Mouse (Mus musculus) megakaryocyte progenitor cell, adult 5-6 weeks (primary cell): ENCODE data around the gene Cactin. TPM values are rescaled to one million over a fixed set of nuclear protein-coding genes. Genes with fewer than 3 reads are reported as not detected.

Experiments used
- ATAC-seq: replicated peaks from 2 replicates; pipeline ENCODE4 v1.8.0; 2016; ENCODE audit warnings: mild to moderate bottlenecking, moderate TSS enrichment, inconsistent platforms; ENCODE audit not compliant: poor library complexity
- total RNA-seq, 2 experiments: library from RNA; stranded (forward) in 1 of 2; stranded (reverse) in 1 of 2; fragments of 157-497, 149-512 nt in 1 of 2; fragments of 200-1000 nt in 1 of 2; gene quantifications; 2 replicates each; pipeline versions ENCODE4 v1.2.3 to v1.2.4; 2015 to 2017

Gene Cactin
- total RNA-seq, 2 experiments from 2014 or later = 7.6 to 32.7 TPM

GRCm38 (mm10) chr10:81363436-81364346 is 42.8 kb downstream of the Cactin start:
- ATAC-seq = no peak

GRCm38 (mm10) chr10:81364666-81365065 is 43.8 kb downstream of the Cactin start:
- ATAC-seq = no peak

GRCm38 (mm10) chr10:81365073-81365472 is 44.2 kb downstream of the Cactin start:
- ATAC-seq = no peak

- peak; percentile 9 for ATAC-seq
Observed at GRCm38 (mm10) chr10:81365672-81366476, 45.0 kb downstream of the Cactin start, which contains the start of gene 4930404N11Rik. TSS of gene 4930404N11Rik (minus strand) at chr10:81365816.

GRCm38 (mm10) chr10:81366477-81367206 is 45.7 kb downstream of the Cactin start:
- ATAC-seq = no peak

GRCm38 (mm10) chr10:81367207-81367495 is 46.2 kb downstream of the Cactin start:
- ATAC-seq = no peak

GRCm38 (mm10) chr10:81375322-81375721 is 54.4 kb downstream of the Cactin start:
- ATAC-seq = no peak

Other genes starting within 250 kb of the Cactin start
Only the 30 nearest of the 32 such genes appear.
- 0.54 and 0.88 TPM in 2 replicates for gene Creb3l3, start 222.2 kb upstream of the Cactin start, total RNA-seq (2015)
- 0.30 and 0.58 TPM in 2 replicates for gene Creb3l3, start 222.2 kb upstream of the Cactin start, total RNA-seq (2017)
- 34.4 and 42.5 TPM in 2 replicates for gene Map2k2, start 215.2 kb upstream of the Cactin start, total RNA-seq (2015)
- gene Map2k2, start 215.2 kb upstream of the Cactin start, total RNA-seq (2017) = 50.1 and 54.9 TPM in 2 replicates
- 17.4 and 18.9 TPM in 2 replicates for gene Zbtb7a, start 185.9 kb upstream of the Cactin start, total RNA-seq (2015)
- 7.7 and 8.6 TPM in 2 replicates for gene Zbtb7a, start 185.9 kb upstream of the Cactin start, total RNA-seq (2017)
- gene Pias4, start 153.2 kb upstream of the Cactin start, total RNA-seq (2015) = 9.4 and 10.0 TPM in 2 replicates
- gene Pias4, start 153.2 kb upstream of the Cactin start, total RNA-seq (2017) = 9.4 and 9.8 TPM in 2 replicates
- 526 and 599 TPM in 2 replicates for gene Eef2, start 144.5 kb upstream of the Cactin start, total RNA-seq (2015)
- gene Eef2, start 144.5 kb upstream of the Cactin start, total RNA-seq (2017) = 1,508 and 1,553 TPM in 2 replicates
- 15.5 and 17.2 TPM in 2 replicates for gene Dapk3, start 138.1 kb upstream of the Cactin start, total RNA-seq (2015)
- gene Dapk3, start 138.1 kb upstream of the Cactin start, total RNA-seq (2017) = 37.2 and 54.7 TPM in 2 replicates
- gene 4930442H23Rik, start 137.3 kb upstream of the Cactin start, total RNA-seq (2015) = not detected in 2 replicates
- gene 4930442H23Rik, start 137.3 kb upstream of the Cactin start, total RNA-seq (2017) = not detected in 2 replicates
- gene Nmrk2, start 119.1 kb upstream of the Cactin start, total RNA-seq (2015) = not detected in 2 replicates
- gene Nmrk2, start 119.1 kb upstream of the Cactin start, total RNA-seq (2017) = not detected in 2 replicates
- not detected in 2 replicates for gene Atcay, start 90.3 kb upstream of the Cactin start, total RNA-seq (2015)
- not detected in 2 replicates for gene Atcay, start 90.3 kb upstream of the Cactin start, total RNA-seq (2017)
- gene Zfr2, start 87.9 kb upstream of the Cactin start, total RNA-seq (2015) = 0.05 TPM in 1 of 2 replicates, not detected in the other
- gene Zfr2, start 87.9 kb upstream of the Cactin start, total RNA-seq (2017) = 0.17 TPM in 1 of 2 replicates, not detected in the other
- gene Matk, start 68.2 kb upstream of the Cactin start, total RNA-seq (2015) = 10.2 and 16.7 TPM in 2 replicates
- 32.7 and 33.7 TPM in 2 replicates for gene Matk, start 68.2 kb upstream of the Cactin start, total RNA-seq (2017)
- 95.1 and 97.1 TPM in 2 replicates for gene Mrpl54, start 54.2 kb upstream of the Cactin start, total RNA-seq (2015)
- 155 and 196 TPM in 2 replicates for gene Mrpl54, start 54.2 kb upstream of the Cactin start, total RNA-seq (2017)
- gene Apba3, start 54.1 kb upstream of the Cactin start, total RNA-seq (2015) = 15.5 and 20.2 TPM in 2 replicates
- gene Apba3, start 54.1 kb upstream of the Cactin start, total RNA-seq (2017) = 10.5 and 16.9 TPM in 2 replicates
- 2.3 TPM in 2 replicates for gene Tjp3, start 29.5 kb upstream of the Cactin start, total RNA-seq (2015)
- gene Tjp3, start 29.5 kb upstream of the Cactin start, total RNA-seq (2017) = 3.9 and 5.2 TPM in 2 replicates
- gene Pip5k1c, start 28.1 kb upstream of the Cactin start, total RNA-seq (2015) = 18.9 and 24.6 TPM in 2 replicates
- gene Pip5k1c, start 28.1 kb upstream of the Cactin start, total RNA-seq (2017) = 32.4 and 37.4 TPM in 2 replicates
- gene Tbxa2r, start 7.6 kb downstream of the Cactin start, total RNA-seq (2015) = 0.20 and 0.47 TPM in 2 replicates
- gene Tbxa2r, start 7.6 kb downstream of the Cactin start, total RNA-seq (2017) = 0.47 TPM in 1 of 2 replicates, not detected in the other
- gene Gipc3, start 22.2 kb downstream of the Cactin start, total RNA-seq (2015) = 0.32 TPM in 1 of 2 replicates, not detected in the other
- gene Gipc3, start 22.2 kb downstream of the Cactin start, total RNA-seq (2017) = 0.17 TPM in 1 of 2 replicates, not detected in the other
- 24.5 and 29.0 TPM in 2 replicates for gene Hmg20b, start 29.4 kb downstream of the Cactin start, total RNA-seq (2015)
- 22.2 and 32.3 TPM in 2 replicates for gene Hmg20b, start 29.4 kb downstream of the Cactin start, total RNA-seq (2017)
- gene Mfsd12, start 36.4 kb downstream of the Cactin start, total RNA-seq (2015) = 6.7 and 7.0 TPM in 2 replicates
- 12.1 and 12.6 TPM in 2 replicates for gene Mfsd12, start 36.4 kb downstream of the Cactin start, total RNA-seq (2017)
- 0.59 and 0.99 TPM in 2 replicates for gene 4930404N11Rik, start 44.7 kb downstream of the Cactin start, total RNA-seq (2015)
- gene 4930404N11Rik, start 44.7 kb downstream of the Cactin start, total RNA-seq (2017) = 0.92 and 2.2 TPM in 2 replicates
- 17.1 and 21.7 TPM in 2 replicates for gene Fzr1, start 57.4 kb downstream of the Cactin start, total RNA-seq (2015)
- gene Fzr1, start 57.4 kb downstream of the Cactin start, total RNA-seq (2017) = 17.3 and 17.8 TPM in 2 replicates
- 9.3 and 13.7 TPM in 2 replicates for gene Dohh, start 63.3 kb downstream of the Cactin start, total RNA-seq (2015)
- gene Dohh, start 63.3 kb downstream of the Cactin start, total RNA-seq (2017) = 36.5 and 52.5 TPM in 2 replicates
- gene Gm48551, start 63.4 kb downstream of the Cactin start, total RNA-seq (2015) = 2.6 and 3.0 TPM in 2 replicates
- gene Gm48551, start 63.4 kb downstream of the Cactin start, total RNA-seq (2017) = 0.62 and 1.7 TPM in 2 replicates
- gene Gm48552, start 67.9 kb downstream of the Cactin start, total RNA-seq (2015) = not detected in 2 replicates
- gene Gm48552, start 67.9 kb downstream of the Cactin start, total RNA-seq (2017) = 0.46 TPM in 1 of 2 replicates, not detected in the other
- 31.0 and 31.4 TPM in 2 replicates for gene Smim24, start 71.9 kb downstream of the Cactin start, total RNA-seq (2015)
- gene Smim24, start 71.9 kb downstream of the Cactin start, total RNA-seq (2017) = 7.5 and 17.1 TPM in 2 replicates
- gene Nfic, start 134.5 kb downstream of the Cactin start, total RNA-seq (2015) = 35.5 and 36.8 TPM in 2 replicates
- gene Nfic, start 134.5 kb downstream of the Cactin start, total RNA-seq (2017) = 4.0 and 5.0 TPM in 2 replicates
- gene Celf5, start 161.6 kb downstream of the Cactin start, total RNA-seq (2015) = 0.10 TPM in 1 of 2 replicates, not detected in the other
- not detected in 2 replicates for gene Celf5, start 161.6 kb downstream of the Cactin start, total RNA-seq (2017)
- gene Ncln, start 175.3 kb downstream of the Cactin start, total RNA-seq (2015) = 81.2 and 99.2 TPM in 2 replicates
- 85.6 and 101 TPM in 2 replicates for gene Ncln, start 175.3 kb downstream of the Cactin start, total RNA-seq (2017)
- 8.3 and 8.9 TPM in 2 replicates for gene S1pr4, start 179.0 kb downstream of the Cactin start, total RNA-seq (2015)
- 6.2 and 9.5 TPM in 2 replicates for gene S1pr4, start 179.0 kb downstream of the Cactin start, total RNA-seq (2017)
- 29.4 and 31.9 TPM in 2 replicates for gene Gna15, start 203.1 kb downstream of the Cactin start, total RNA-seq (2015)
- 28.7 and 28.9 TPM in 2 replicates for gene Gna15, start 203.1 kb downstream of the Cactin start, total RNA-seq (2017)